Mouse (Mus musculus) gastrocnemius, adult 2 months (tissue): ENCODE measurements around the gene Prkn. TPM values are rescaled to one million over a fixed set of nuclear protein-coding genes. Genes with fewer than 3 reads are reported as not detected.

ENCODE experiments used
- DNase-seq: peaks from one replicate; pipeline ENCODE4 v3.0.0; 2022
- H3K27ac ChIP-seq: fragments of 200-600 bp; 2 replicates; pipeline ENCODE4 v1.8.1; 2022; ENCODE audit warnings: mild to moderate bottlenecking
- H3K4me3 ChIP-seq: fragments of 200-600 bp; 2 replicates; pipeline ENCODE4 v1.8.1; 2022; ENCODE audit warnings: mild to moderate bottlenecking, moderate library complexity
- CTCF ChIP-seq: fragments of 200-600 bp; IDR thresholded peaks from 2 replicates; pipeline ENCODE4 v1.8.1; 2022; ENCODE audit warnings: antibody characterized with exemption, mild to moderate bottlenecking, moderate library complexity
- intact Hi-C: fragments of 180-260 bp; cut with DNase I; formaldehyde crosslinking; loops from one replicate; pipeline ENCODE4 v1.15.1; 2025
- total RNA-seq, 2 experiments: library from RNA; stranded (reverse); gene quantifications; 2 replicates each; pipeline ENCODE4 v1.2.3; 2021

Gene Prkn
- total RNA-seq, 2 experiments from 2014 or later: 18.4 to 24.7 TPM

DNA sequence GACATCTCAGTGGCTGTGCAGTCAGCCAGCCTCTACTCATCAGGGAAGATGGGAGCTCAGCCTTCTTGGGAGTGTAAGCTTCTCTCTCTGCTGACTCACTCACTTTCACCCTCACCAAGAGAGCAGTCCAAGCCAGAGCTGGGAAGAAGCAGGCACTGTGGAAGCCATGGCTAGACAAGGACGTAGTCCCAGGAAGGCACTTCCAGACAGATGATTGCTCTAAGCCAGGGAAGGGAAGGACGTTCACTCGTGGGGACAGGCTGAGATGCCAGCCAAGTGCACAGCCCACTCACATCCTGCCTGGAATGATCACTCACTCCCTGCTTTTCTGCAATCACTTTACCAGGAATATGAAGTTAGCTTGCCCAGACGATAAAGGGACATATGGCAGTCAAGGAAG, 430.0 kb downstream of the Prkn start:
- no peak overlapping the region for H3K4me3 ChIP-seq
- no peak overlapping the region for H3K27ac ChIP-seq
- no peak for TF ChIP-seq CTCF
- no peak for DNase-seq
- intact Hi-C loops: no loop called here

DNA sequence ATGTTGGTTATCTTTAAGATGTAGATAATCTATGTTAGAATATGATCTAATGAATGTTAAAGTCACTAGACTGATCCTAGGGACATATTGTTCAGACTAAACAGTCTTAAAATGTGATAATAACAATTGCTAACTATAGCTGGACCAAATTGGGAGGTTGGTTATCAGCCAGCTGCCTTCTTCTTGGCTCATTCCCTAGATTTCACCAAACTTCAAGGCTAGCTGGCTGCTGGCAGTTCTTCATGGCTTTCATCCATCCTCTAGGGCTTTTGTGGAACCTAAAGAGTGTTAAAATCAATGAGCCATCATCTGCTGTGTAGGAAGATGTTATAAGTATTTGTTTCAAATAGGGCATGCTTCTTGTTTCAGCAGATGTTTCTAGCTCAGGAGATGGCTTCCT, 431.7 kb downstream of the Prkn start:
- TF ChIP-seq CTCF: no peak
- intact Hi-C loops: no loop called here
- no peak for DNase-seq
- H3K27ac ChIP-seq: no peak overlapping the region
- H3K4me3 ChIP-seq: no peak overlapping the region

GRCm38 (mm10) chr17:11284246-11284645, 444.1 kb downstream of the Prkn start:
- DNase-seq: no peak
- H3K27ac ChIP-seq: no peak overlapping the region
- intact Hi-C loops: no loop called here
- no peak overlapping the region for H3K4me3 ChIP-seq
- TF ChIP-seq CTCF: no peak

- intact Hi-C loops: no loop called here
- Histone ChIP-seq H3K4me3 (no peak overlapping the region), H3K27ac (no peak overlapping the region)
- DNase-seq: no peak
- no peak for TF ChIP-seq CTCF
These were observed 450.0 kb downstream of the Prkn start for GRCm38 (mm10) chr17:11290183-11290582.

DNA sequence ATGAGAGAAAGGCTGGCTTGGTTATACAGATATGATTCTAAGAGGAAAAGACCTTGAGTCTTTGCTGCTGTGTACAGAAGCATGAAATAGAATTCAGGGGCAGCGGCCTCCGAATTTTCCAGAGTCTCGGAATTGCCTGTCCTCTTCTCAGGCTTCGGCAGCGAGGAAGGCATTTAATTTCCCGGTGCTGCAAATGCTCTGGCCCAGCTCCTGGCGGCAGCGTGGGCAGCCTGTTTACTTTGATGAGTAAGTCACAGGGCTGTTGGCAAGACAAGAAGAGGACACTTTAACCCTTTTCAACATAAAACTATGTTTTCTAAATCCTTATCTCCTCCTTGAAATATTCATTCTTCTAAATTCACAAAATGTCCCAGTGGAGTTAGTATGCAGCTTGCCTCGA, 462.9 kb downstream of the Prkn start:
- DNase-seq: no peak
- TF ChIP-seq CTCF: no peak
- no peak overlapping the region for H3K4me3 ChIP-seq
- H3K27ac ChIP-seq: no peak overlapping the region
- intact Hi-C loops: no loop called here

GRCm38 (mm10) chr17:11309843-11310242, 469.7 kb downstream of the Prkn start:
- no peak overlapping the region for H3K27ac ChIP-seq
- no peak for DNase-seq
- intact Hi-C loops: no loop called here
- TF ChIP-seq CTCF: no peak
- H3K4me3 ChIP-seq: no peak overlapping the region

DNA sequence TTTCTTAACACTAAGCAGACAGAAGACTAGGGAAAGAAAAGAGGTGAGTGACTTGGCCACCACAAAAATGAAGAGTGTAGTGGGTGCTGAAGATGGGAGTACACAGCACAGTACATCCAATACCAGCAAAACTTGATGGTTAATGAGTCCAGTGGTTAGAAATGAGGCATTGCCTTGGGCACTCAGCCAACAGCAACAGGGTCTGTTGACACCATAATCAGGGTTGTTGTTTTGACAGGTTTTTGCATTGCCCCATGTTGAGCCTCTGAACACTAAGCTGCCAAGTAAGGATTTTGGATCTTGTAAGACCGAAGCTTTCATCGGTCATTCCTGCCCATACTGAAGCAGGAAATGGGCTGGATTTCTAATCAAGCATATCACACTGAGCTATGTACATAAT, 474.0 kb downstream of the Prkn start:
- H3K27ac ChIP-seq: no peak overlapping the region
- no peak overlapping the region for H3K4me3 ChIP-seq
- intact Hi-C loops: no loop called here
- DNase-seq: no peak
- no peak for TF ChIP-seq CTCF

- TF ChIP-seq CTCF: no peak
- DNase-seq: no peak
- Histone ChIP-seq H3K27ac (no peak overlapping the region), H3K4me3 (no peak overlapping the region)
- intact Hi-C loops: no loop called here
These were observed 475.5 kb downstream of the Prkn start for GRCm38 (mm10) chr17:11315675-11316074.

DNA sequence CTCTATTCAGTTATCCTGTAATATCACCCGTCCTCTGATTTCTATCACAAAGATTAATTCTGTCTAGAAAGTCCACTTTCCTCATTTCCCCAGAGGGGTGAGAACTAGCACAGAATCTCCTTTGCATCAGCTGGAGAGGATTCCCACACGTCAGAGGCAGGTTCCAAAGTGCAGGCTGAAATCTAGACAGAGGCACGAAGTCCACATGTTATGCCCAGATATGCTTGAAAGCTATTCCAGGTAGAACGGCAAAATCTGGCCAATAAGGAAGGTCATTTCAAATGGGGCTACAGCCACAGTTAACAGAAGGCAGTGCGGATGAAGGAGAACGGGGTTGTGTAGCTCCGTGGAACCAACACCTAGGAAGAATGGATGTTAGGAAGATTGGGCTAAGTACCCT, 478.8 kb downstream of the Prkn start:
- no peak for DNase-seq
- Histone ChIP-seq H3K27ac (no peak overlapping the region), H3K4me3 (no peak overlapping the region)
- TF ChIP-seq CTCF: no peak
- intact Hi-C loops: no loop called here

DNA sequence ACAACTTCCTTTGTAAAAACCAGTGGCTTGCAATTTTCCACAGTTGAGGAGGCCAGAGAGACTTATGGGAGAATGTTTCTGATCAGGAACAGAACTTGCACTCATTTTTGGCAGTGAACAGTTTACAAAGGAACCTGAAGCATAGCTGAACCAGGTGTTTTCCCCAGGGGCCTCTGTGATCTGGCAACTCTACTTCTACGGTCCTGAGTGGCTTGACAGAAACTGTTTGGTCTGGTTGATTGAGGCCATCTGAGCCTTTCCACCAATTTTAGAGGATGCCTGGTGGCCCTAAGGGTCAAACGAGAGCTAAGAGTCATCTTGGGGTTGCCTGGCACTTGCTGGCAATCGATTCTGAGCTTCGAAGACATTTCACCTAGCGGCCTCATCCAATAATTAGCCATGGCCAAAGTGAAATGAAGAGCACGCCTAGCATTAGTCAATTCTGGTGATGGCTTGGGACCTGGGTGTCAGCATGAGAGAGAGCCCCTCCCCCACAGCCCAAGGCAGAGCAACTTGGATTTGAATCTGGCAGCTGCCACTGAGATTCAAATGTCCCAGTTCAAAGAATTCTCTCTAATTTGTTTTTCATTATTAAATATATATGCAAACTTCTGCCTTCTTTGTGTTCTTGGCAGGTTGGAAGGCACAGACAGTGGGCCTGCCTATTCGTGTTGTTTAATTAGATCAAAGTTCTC, 479.6 kb downstream of the Prkn start:
- no peak for TF ChIP-seq CTCF
- DNase-seq: no peak
- Histone ChIP-seq H3K4me3 (no peak overlapping the region), H3K27ac (no peak overlapping the region)
- intact Hi-C loops: no loop called here

DNA sequence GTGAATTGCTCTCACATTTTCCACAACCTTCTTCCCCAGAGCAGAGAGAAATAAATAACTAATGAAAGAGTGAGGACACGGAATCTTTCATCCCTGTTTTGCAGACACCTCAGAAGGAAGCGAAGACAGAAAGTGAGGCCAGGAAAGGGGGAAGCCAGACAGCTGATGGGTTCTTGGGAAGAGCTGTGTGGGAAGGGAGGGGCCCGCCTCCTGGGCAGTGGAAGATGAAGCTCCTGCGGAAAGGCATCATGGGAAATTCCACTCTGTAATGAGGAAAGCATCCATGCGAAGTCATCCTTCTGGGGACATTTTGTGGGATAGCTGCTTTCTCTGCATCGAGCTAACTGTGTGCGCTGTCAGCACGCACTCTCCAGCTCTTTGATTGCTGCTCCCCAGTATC, 491.9 kb downstream of the Prkn start:
- intact Hi-C loops: no loop called here

GRCm38 (mm10) chr17:11333741-11334140, 493.6 kb downstream of the Prkn start:
- H3K27ac ChIP-seq: no peak overlapping the region
- no peak overlapping the region for H3K4me3 ChIP-seq
- no peak for DNase-seq
- TF ChIP-seq CTCF: no peak
- intact Hi-C loops: no loop called here

More for the DNA sequence above, 491.9 kb downstream of the Prkn start:
- Histone ChIP-seq H3K27ac (no peak overlapping the region), H3K4me3 (no peak overlapping the region)
- no peak for DNase-seq
- no peak for TF ChIP-seq CTCF

DNA sequence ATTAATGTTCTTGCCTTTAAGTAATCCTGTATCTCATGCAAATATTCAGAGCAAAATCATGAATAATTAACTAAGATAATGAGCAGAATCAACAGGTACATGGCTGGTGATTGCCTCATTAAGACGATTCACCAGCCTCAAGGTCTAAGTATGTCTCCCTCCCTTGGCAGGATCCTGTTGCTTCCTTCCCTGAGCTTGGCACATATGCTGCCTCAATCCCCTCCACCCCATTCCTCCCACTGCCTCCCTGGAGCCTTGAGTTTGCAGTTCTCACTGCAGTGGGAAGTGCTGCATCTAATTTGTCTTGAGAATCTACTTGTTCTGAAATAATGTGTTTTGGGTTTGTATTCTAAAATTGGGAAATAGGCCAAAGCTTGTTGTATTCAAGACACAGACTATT, 496.0 kb downstream of the Prkn start:
- DNase-seq: no peak
- intact Hi-C loops: no loop called here
- Histone ChIP-seq H3K27ac (no peak overlapping the region), H3K4me3 (no peak overlapping the region)
- no peak for TF ChIP-seq CTCF

DNA sequence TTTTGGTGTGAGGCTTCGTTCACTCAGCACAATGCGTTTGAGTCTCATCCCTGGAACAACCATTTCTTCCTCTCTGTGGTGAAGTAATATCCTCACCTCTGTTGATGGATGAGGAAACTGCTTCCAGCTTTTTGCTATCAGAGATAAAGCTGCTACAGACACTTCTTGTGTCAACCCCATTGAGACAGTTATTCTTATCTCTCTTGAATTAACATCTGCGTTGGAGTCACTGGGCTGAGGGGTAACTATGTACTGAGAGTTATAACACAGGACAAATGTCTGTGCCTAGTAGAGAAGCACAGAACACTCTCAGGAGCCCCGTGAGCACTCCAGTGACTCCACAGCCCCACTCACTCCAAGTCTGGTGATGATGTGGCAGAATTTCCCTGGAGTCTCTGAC, 500.2 kb downstream of the Prkn start:
- intact Hi-C loops: no loop called here
- no peak overlapping the region for H3K4me3 ChIP-seq
- DNase-seq: no peak
- no peak overlapping the region for H3K27ac ChIP-seq
- TF ChIP-seq CTCF: no peak
